Mouse (Mus musculus) testis, adult 2 months (tissue): ENCODE data around the gene Prg4. TPM values are rescaled to one million over a fixed set of nuclear protein-coding genes. Genes with fewer than 3 reads are reported as not detected.

Experiments used
- H3K27ac ChIP-seq: fragments of 200-500 bp; 2 replicates; pipeline ENCODE4 v1.5.1; 2012; ENCODE audit warnings: low read depth, low read length; ENCODE audit not compliant: control insufficient read depth, insufficient read depth
- H3K27me3 ChIP-seq: fragments of 200-500 bp; 2 replicates; pipeline ENCODE4 v1.6.1; 2012; ENCODE audit warnings: mild to moderate bottlenecking, low read length, moderate library complexity; ENCODE audit not compliant: control insufficient read depth, insufficient read depth
- H3K36me3 ChIP-seq: fragments of 200-500 bp; 2 replicates; pipeline ENCODE4 v1.6.1; 2012; ENCODE audit warnings: mild to moderate bottlenecking, low read length; ENCODE audit not compliant: control insufficient read depth, insufficient read depth
- H3K4me1 ChIP-seq: fragments of 200-500 bp; 2 replicates; pipeline ENCODE4 v1.6.1; 2012; ENCODE audit warnings: low read length; ENCODE audit not compliant: control insufficient read depth, insufficient read depth
- H3K4me3 ChIP-seq: fragments of 200-500 bp; 2 replicates; pipeline ENCODE4 v1.5.1; 2012; ENCODE audit warnings: low read depth, mild to moderate bottlenecking, low read length, moderate library complexity, mixed read lengths; ENCODE audit not compliant: control insufficient read depth
- CTCF ChIP-seq: fragments of 200-500 bp; IDR thresholded peaks from 2 replicates; pipeline ENCODE4 v1.5.1; 2012; ENCODE audit warnings: low read depth, mild to moderate bottlenecking, inconsistent platforms, low read length, moderate library complexity; ENCODE audit not compliant: control insufficient read depth, insufficient read depth, insufficient replicate concordance
- POLR2A ChIP-seq: fragments of 200-500 bp; IDR thresholded peaks from 2 replicates; pipeline ENCODE4 v1.6.1; 2012; ENCODE audit warnings: low read depth, mild to moderate bottlenecking, inconsistent platforms, low read length, moderate library complexity; ENCODE audit not compliant: control insufficient read depth
- polyA plus RNA-seq: library from polyadenylated mRNA; depleted of rRNA; stranded (reverse); fragments of >200 nt; gene quantifications from 2 replicates; pipeline ENCODE4 v1.2.3, GENCODE M21; 2012

Gene Prg4
- polyA plus RNA-seq, 1 experiment, result 0.36 TPM

DNA sequence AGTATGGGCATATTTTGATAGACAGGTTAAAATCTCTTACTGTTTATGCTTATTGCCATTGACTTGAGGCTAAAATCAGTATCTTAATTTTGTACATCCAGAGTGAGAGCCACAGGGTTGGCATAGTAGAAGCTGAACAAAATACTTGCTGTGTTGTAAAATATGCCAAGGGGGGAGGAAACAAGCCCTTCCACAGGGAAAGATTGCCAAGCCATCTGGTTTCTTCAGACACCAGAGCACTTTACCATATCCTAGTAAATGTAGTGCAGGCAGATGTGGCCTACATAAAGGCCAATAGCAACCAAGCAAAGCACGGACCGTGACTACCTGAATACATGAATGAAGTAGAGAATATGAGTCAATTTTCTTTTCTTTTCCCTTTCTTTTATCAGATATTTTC is 23.2 kb upstream of the Prg4 start:
- H3K27ac ChIP-seq, result no peak overlapping the region
- H3K36me3 ChIP-seq, result no peaks in the 10 kb centered on the region
- H3K27me3 ChIP-seq, result no peaks in the 10 kb centered on the region
- no peak overlapping the region for H3K4me3 ChIP-seq
- no peaks in the 10 kb centered on the region for H3K4me1 ChIP-seq
- TF ChIP-seq POLR2A, result no peak
- TF ChIP-seq CTCF, result no peak

DNA sequence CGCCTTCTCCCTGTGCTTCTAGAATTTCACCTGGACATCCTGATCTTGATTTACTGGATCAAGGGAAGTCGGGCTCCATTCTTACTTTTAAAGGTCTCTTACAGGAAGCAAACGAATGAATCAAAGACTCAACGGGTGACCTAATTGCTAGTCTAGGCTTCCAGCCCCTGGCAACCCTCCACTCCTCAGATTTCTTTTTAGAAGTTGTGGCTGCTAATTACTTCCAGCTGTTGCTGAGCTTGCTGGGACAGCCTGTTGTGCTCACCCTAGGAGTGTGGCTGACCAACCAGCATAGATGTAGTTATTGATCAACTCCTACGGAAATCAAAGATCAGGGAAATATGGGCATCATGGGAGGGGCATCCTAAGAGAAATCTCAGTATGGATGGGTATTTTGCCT is 14.7 kb upstream of the Prg4 start:
- Histone ChIP-seq H3K27me3 (no peaks in the 10 kb centered on the region), H3K4me3 (no peak overlapping the region), H3K36me3 (no peaks in the 10 kb centered on the region), H3K4me1 (no peaks in the 10 kb centered on the region), H3K27ac (no peak overlapping the region)
- TF ChIP-seq POLR2A (no peak), CTCF (no peak)

- H3K27me3 ChIP-seq, result no peaks in the 10 kb centered on the region
- H3K27ac ChIP-seq, result no peak overlapping the region
- no peaks in the 10 kb centered on the region for H3K36me3 ChIP-seq
Measured at GRCm38 (mm10) chr1:150472525-150472924, 6.6 kb upstream of the Prg4 start.

DNA sequence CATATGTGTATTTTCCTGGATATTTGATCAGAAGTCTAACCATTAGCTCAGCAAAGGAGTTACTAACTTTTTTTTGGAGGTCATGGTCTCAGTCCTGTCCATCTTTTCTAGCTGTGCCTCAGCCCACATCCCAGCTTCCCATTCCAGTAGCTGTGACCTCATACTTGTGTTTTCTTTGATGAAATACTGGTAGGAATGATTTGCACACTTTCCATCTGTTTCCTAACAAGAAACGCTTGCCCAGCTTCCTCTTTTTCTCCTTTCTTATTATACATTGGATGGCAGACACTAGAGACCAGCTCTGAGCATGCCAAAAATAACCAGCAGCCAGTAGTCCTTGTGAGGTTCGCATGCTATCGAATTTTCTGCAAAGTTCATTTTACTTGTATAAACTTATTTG is 4.0 kb upstream of the Prg4 start:
- H3K4me3 ChIP-seq, result no peak overlapping the region
- no peaks in the 10 kb centered on the region for H3K27me3 ChIP-seq
- no peak for TF ChIP-seq POLR2A
- TF ChIP-seq CTCF, result no peak
- no peaks in the 10 kb centered on the region for H3K4me1 ChIP-seq
- H3K27ac ChIP-seq, result no peak overlapping the region
- no peaks in the 10 kb centered on the region for H3K36me3 ChIP-seq

More at GRCm38 (mm10) chr1:150472525-150472924, 6.6 kb upstream of the Prg4 start:
- H3K4me3 ChIP-seq, result peak overlapping the region; percentile 74
- TF ChIP-seq CTCF (no peak), POLR2A (no peak)
- H3K4me1 ChIP-seq, result no peaks in the 10 kb centered on the region

GRCm38 (mm10) chr1:150465364-150465763 is 601 bp downstream of the Prg4 start:
- Histone ChIP-seq H3K4me1 (no peaks in the 10 kb centered on the region), H3K4me3 (no peak overlapping the region), H3K27ac (no peak overlapping the region), H3K27me3 (no peaks in the 10 kb centered on the region), H3K36me3 (no peaks in the 10 kb centered on the region)
- TF ChIP-seq POLR2A (no peak), CTCF (no peak)

DNA sequence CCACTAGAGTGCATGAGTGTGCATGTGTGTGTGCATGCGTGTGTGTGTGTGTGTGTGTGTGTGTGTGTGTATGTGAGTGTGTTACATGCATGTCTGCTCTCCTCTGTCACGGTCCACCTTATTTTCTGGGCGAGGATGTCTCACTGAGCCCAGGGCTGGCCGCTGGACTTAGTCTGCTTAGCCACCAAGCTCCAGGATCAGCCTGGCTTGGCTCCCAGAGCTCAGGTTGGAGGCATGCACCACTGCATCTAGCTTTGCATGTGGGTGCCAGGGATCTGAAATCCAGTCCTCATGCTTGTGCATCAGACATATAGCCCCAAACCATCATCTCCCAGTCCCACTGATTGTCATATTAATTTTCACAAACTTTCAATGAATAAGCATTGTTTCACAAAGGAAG is 2.3 kb downstream of the Prg4 start:
- no peaks in the 10 kb centered on the region for H3K4me1 ChIP-seq
- H3K4me3 ChIP-seq, result no peak overlapping the region
- H3K27me3 ChIP-seq, result no peaks in the 10 kb centered on the region
- H3K36me3 ChIP-seq, result no peaks in the 10 kb centered on the region
- TF ChIP-seq CTCF (no peak), POLR2A (no peak)
- no peak overlapping the region for H3K27ac ChIP-seq

DNA sequence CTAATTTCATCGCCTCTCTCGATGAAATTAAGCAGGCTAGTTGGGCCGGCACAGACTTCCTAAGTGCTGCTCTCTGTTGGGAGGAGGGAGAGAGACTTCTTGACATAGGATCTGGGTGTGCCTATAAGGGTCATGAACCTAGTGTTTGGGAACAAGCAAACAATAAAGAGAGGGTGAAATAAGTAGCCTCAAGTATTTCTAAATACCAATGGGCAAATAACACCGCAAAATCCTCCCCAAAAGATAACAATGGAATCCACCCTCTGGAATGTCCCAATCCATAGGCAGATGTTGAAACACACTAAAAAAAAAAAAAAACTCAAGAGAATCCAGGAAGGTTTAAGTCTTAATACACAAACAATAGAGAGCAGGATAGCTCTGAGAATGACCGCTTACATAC is 2.9 kb downstream of the Prg4 start:
- Histone ChIP-seq H3K4me3 (no peak overlapping the region), H3K36me3 (no peaks in the 10 kb centered on the region), H3K27me3 (no peaks in the 10 kb centered on the region), H3K4me1 (no peaks in the 10 kb centered on the region), H3K27ac (no peak overlapping the region)
- no peak for TF ChIP-seq CTCF
- no peak for TF ChIP-seq POLR2A

GRCm38 (mm10) chr1:150460595-150460994 is 5.4 kb downstream of the Prg4 start:
- no peaks in the 10 kb centered on the region for H3K27me3 ChIP-seq
- H3K4me3 ChIP-seq, result no peak overlapping the region
- no peaks in the 10 kb centered on the region for H3K4me1 ChIP-seq
- H3K27ac ChIP-seq, result no peak overlapping the region
- H3K36me3 ChIP-seq, result no peaks in the 10 kb centered on the region
- no peak for TF ChIP-seq POLR2A

- no peak overlapping the region for H3K27ac ChIP-seq
- H3K4me3 ChIP-seq, result no peak overlapping the region
- H3K27me3 ChIP-seq, result no peaks in the 10 kb centered on the region
- TF ChIP-seq POLR2A, result no peak
- TF ChIP-seq CTCF, result no peak
- no peaks in the 10 kb centered on the region for H3K4me1 ChIP-seq
- H3K36me3 ChIP-seq, result no peaks in the 10 kb centered on the region
Measured at GRCm38 (mm10) chr1:150459599-150459998, 6.4 kb downstream of the Prg4 start.
